Mouse (Mus musculus): ENCODE measurements around the gene Slc16a12.
"Not testable (repeated sequence)": the region's sequence is repeated elsewhere in the genome, so short reads cannot be mapped to it uniquely, and the experiment has no call there.

Slc16a12 gene

DNA sequence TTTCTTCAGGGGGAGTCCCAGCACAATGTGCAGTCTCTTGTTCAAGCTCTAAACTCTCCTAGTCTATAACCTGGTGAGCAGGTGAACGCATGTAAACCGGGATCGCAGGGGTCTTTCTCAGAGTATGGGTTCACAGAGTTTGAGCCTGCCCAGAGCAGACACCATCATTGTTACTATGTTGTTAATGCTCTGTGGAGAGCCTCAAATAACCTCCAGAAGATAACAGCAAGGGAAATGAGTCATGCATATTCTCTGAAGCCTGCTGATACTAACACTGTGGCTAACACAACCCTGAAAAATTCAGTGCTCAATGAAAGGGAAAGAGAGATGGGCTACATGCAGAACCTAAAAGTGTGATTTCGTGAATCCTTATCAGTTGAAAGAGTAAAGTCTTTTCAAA is 68.7 kb downstream of the Slc16a12 start:
- no peak for DNase-seq (ENCODE audit: low read depth, low spot score)

DNA sequence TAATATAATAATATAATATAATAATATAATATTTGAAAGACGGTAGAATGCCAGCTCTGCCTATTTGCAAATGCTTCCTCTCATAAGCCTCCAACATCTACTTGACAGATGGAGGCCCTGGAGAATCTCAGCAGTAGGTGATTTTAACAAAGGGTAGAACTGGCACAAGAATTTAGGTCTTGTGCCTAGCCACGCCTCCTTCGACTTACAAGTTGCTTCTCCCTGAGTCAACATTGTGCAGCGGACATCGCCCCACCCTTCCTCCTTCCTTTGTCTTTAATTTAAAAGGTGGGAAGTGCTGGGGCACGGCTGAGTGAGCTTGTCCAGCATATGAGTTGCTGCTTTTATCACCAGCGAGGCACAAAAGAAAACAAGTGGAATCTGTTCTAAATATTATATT is 73.6 kb downstream of the Slc16a12 start:
- no peak for DNase-seq (ENCODE audit: low read depth, low spot score)

DNA sequence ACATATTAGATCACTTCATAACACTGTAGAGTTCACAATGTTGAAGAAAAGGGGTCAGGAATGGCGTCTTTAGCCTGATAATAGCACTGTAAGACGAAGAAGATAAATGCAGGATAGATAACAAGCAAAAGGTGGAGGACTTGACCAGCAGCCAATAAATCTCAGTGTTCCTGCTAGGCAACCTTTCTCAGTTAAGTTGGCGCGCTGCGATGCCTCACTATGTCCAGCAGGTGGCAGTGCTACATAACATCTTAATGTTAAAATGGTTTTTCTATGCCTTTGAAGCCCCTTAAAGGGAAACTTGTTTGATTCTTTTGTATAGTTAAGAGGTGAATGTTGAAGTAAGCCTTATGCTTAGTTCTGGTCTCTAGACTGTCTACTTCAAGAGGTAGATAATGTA is 81.0 kb downstream of the Slc16a12 start:
- peak; percentile 64 for DNase-seq (ENCODE audit: low read depth, low spot score)

DNA sequence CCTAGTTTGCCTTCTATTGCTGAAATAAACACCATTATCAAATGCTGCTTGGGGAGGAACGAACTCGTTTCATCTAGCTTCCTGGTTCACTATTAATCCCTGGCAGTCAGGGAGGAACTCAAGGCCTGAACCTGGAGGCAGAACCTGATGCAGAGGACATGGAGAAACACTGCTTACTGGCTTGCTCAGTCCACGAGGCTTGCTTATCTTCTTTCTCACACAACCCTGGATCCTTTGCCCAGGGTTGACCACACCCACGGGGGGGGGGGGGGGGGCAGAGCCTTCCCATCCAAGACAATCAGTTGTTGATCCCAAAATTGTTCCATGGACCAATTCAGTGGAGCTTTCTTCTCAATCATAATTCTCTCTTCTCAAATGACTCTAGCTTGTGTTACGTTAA is 84.3 kb downstream of the Slc16a12 start:
- DNase-seq (ENCODE audit: low read depth, low spot score): no peak

DNA sequence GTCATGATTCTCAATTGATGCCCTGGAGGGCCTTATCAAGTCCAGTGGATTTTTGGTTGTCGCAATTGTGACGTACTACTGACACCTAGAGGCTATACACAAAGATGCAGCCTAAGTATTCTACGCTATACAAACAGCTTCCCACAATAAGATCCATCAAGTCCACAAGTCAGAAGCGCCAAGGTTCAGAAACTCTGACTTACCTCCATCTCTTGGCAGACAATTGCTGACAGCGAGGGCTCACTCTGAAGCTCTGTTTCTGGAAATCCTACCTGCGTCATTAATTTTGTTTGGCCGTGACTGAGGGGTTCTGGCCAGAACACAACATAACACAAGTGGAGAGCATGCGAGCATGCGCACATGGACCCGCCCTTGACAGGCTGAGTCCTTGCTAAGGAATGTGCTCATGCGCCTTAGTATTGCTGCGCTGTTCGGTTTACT is 85.0 kb downstream of the Slc16a12 start:
- peak; percentile 53 for DNase-seq (ENCODE audit: low read depth, low spot score)

DNA sequence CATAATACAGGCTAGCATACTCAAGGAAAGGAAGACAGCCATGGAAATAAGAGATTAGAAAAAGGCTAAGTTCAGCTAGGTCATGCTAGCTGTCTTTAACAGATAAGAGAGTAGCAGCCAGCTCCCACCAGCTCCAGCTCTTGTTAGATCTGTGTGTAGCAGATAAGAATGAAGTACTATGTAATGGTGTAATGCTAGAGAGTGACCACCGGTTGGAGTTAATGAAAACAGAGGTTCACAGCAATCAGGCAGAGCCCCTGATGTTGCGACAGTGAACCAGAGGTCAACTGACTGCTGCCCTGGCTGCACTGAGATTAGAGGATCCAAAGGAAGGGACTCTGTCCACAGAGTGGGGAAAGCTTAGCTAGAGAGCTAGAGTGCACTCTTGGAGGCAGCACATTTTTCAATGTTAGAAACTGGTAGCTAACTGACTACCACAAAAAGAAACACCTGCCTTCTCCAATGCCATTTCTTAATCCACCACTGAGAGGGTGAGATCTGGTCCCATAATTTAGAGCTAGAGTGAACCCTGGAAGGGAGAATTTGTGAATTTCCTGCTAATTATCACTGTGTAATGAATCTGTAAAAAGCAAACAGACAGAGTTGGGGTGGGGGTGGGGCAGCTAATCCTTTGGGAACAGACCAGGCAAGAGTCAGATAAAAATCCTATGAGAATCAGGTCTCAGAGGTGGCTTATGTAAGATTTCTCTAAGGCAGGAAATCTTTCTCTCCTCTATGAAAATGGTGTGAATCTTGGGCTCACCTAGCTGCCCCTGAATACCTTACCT is 90.4 kb downstream of the Slc16a12 start:
- DNase-seq (ENCODE audit: low read depth, low spot score): no peak

DNA sequence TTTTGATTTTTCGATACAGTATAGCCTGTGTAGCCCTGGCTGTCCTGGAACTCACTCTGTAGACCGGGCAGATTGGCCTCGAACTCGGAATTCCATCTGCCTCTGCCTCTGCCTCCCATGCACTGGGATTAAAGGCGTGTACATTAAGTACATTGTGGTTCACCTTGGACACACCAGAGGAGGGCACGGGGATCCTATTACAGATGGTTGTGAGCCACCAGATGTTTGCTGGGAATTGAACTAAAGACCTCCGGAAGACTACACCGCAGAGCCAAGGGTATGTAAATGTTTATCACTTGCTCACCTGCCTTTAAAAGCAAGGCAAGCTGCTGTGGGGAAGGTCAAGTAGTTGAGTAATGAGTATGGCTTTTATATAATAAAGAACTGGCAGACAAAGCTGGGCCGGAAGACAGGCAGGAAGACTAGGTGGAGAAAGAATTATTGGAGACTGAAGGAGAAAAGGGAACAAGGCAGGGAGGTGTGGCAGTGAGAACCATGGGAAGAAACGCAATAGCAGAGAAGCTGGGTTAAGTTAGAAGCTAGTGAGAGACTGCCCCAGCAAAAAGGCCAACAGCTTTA is 91.8 kb downstream of the Slc16a12 start:
- DNase-seq (ENCODE audit: low read depth, low spot score): no peak

DNA sequence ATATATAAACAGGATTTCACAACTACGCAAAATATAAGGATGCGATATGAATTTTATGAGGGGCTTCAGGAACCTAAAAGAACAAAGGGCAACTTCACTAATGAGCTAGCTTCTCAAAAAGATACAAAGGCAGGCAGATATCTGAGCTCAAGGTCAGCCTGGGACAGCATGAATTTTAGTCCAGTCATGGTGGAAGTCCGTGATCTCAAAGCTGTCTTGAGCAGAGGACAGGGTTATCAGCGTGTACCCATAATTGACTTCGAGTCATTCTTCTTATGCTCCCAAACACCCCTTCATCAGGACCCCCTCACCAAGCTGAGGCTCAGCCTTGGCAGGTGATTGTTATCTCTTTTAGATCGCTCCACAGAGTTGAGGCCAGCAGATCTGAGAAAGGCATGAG is 96.1 kb downstream of the Slc16a12 start:
- DNase-seq (ENCODE audit: low read depth, low spot score): no peak

DNA sequence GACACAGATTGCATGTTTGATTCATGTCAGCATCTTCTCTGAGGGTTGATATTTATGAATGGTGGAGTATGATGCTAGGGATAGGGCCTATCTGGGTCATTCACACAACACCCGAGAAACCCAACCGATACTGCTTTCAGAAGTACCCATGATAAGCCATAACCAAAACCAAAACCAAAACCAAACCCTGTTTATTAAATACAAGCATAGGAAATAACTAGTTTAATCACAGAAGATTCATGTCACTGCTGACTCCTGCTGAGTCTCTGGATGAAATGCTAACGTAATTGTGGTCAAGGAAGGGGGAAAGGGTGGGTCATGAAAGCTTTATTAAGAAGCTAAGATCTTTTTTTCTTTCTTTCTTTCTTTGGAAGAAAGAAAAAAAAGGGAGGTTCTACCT is 96.8 kb downstream of the Slc16a12 start:
- DNase-seq (ENCODE audit: low read depth, low spot score): no peak

DNA sequence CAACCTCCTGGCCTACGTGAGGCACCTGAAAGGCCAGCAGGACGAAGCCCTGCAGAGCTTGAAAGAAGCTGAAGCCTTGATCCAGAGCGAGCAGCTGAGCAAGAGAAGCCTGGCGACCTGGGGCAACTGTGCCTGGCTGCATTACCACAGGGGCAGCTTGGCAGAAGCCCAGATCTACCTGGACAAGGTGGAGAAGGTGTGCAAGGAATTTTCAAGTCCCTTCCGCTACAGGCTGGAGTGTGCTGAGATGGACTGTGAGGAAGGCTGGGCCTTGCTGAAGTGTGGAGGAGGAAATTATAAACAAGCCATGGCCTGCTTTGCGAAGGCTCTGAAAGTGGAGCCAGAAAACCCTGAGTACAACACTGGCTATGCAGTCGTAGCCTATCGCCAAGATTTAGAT is 99.5 kb downstream of the Slc16a12 start:
- not testable (repeated sequence) for DNase-seq (ENCODE audit: low read depth, low spot score)

DNA sequence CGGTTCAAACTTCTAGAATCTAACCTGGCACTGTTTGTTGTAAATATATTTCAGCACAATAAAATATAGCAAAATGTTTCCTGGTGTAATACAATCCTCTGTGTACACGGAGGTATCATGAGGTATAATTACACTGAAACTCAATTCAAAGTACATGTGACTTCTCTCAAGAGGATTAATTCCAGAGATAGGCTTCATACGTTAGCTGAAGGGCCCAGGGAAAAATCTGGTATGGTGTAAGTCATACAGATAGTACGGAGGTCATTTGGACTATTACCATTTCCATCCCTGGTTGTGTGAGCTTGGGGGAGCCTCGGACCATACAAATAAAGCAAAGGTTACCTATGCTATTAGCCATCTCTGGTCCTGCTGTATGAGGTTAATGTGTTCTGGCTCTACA is 104.5 kb downstream of the Slc16a12 start:
- DNase-seq (ENCODE audit: low read depth, low spot score): no peak

DNA sequence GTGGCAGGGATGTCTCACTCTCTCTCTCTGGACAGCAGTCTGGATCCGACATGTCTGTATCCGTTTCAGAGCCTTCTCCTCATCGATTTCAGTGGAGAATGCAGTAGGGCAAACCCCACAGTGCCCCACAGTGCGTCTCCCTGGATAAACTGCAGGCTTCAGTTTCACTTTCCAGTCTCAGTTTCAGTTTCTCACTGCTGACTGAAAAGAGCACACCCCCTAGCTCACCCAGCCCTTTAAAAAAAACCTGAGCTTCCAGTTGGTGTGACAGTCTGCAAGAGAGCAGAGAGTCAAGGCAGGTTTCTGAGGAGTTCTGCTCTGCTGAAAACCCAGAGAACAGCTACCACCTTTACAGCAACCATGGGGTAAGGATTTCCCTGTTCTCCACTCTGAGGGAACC is 106.5 kb downstream of the Slc16a12 start, which contains the start of the genes Ifit1bl2 and Ifit1:
Gene Ifit1bl2 (minus strand): TSS at position 121 of the 400 bp plus-strand sequence.
Gene Ifit1 (plus strand): TSS at position 249 of the 400 bp plus-strand sequence.
- no peak for DNase-seq (ENCODE audit: low read depth, low spot score)

DNA sequence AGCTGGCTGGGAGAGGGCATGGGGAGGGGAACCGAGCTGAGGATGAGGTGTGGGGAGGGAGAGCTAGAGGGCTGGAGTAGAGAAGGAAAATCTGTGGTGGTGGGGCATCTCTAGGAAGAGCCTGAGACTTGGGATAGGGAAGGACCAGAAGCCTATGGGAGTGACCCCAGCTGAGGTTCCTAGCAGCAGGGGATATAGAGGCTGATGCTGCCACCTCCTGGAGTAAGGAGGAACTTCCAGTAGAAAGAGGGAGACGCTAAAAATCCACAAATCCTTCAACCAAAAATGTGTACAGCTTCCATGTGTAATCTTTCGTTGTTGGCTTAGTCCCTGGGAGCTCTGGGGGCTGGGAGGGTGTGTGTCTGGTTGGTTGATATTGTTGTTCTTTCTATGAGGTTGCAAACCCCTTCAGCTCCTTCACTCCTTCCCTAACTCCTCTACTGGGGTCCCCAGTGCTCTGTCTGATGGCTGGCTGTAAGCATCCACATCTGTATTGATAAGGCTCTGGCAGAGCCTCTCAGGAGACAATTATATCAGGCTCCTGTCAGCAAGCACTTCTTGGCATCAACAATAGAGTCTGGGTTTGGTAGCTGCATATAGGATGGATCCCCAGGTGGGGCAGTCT is 110.0 kb downstream of the Slc16a12 start:
- DNase-seq (ENCODE audit: low read depth, low spot score): peak; percentile 42

DNA sequence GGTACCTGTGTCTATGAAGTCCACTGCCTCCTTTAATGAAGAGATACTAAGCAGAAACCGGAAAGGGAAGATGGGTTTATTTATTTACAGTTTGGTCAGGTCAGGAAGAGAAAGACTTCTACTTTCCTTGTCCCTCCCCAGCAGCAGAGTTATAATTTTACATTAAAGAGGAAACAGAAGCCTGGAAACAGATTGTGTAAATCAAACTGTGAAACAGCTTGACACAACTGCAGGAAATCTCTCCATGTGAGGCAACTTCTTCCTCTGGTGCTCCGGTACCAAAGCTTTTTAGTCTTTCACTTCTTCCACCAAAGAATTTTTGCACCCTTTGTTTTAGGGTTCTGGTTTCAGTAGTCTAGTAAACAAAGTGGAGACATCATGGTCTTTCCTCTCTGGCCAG is 113.6 kb downstream of the Slc16a12 start:
- DNase-seq (ENCODE audit: low read depth, low spot score): no peak

DNA sequence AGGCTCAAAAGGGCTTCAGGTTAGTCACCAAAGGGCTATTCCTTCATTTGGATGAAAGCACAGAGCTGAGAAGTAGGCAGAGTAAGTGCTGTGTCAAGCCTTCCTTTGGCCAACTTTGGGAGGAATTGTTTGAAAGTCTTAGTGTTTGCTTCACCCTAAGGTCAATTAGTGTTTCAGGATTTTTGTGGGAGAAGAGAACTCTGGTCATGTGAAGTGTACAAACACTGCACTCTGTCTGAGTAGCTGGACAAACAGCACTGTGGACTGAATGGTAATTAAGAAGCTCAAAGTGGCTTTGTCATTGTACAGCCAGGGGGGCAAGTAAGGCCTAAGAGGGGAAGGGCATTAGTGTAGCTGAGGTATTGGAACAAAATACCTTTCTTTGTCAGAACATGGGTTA is 115.6 kb downstream of the Slc16a12 start:
- no peak for DNase-seq (ENCODE audit: low read depth, low spot score)

DNA sequence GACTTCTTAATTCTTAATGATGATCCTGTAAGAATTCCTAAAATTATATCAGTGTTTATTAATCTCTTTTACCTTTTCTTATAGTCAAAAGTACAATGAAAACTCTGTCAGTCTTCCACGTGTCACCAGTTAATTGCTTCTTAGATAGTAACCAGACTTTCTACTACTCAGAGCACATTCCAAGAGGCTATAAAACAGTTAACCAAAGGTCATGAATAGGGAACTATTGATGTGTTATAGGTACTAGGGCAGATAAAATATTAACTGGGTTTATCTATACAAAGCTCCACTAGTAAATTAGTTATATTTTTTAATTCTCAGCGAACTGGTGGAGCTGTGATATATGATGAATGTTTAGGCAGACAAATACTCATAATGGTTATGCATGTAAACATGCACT is 119.6 kb downstream of the Slc16a12 start:
- no peak for DNase-seq (ENCODE audit: low read depth, low spot score)

DNA sequence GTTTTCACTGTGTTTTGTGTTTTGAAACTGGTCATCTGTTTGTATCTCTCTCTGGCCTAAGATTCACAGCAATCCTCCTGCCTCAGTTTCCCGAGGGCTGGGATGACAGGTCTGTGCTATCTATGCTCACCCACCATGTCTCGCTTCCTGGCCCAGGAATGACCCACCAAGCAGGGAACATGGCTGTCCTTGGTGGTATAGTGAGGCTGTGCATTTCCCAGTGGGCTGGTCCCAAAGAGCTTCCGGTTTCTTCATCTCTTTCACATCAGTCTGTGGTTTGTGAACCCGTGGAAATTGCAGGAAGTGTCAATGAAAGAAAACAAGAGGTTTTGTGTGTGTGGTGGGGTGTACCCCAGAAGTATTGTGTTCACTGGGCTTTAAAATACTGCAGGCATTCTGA is 122.4 kb downstream of the Slc16a12 start:
- no peak for DNase-seq (ENCODE audit: low read depth, low spot score)

DNA sequence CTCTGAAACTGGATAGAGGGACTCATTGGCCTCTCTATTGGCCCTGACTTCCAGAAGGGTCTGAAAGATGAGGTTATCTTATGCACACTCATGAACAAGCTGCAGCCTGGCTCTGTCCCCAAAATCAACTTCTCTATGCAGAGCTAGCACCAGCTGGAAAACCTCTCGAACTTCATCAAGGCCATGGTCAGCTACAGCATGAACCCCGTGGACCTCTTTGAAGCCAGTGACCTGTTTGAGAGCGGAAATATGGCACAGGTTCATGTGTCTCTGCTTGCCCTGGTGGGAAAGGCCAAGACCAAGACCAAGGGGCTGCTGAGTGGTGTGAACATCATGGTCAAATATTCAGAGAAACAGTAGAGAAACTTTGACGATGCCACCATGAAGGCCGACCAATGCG is 123.3 kb downstream of the Slc16a12 start:
- no peak for DNase-seq (ENCODE audit: low read depth, low spot score)

DNA sequence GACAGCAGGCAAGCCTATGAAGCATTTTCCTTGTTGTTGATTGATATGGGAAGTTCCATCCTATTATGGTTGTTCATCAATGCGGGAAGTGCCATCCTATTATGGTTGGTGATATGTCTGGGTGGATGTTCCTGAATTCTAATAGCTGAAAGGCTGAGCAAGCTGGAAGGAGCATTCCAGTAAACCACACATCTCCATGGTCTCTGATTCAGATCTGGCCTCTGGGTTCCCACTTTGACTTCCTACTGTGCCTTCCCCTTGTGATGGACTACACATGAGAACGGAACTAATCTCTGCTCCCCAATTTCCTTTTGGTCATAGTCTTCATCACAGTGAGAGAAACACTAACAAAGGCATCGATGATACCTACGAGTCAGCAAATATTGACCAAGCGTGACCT is 126.2 kb downstream of the Slc16a12 start:
- no peak for DNase-seq (ENCODE audit: low read depth, low spot score)
